Mouse (Mus musculus): ENCODE results near the gene Gas7.
A peak's percentile ranks its signal among the peaks of the same experiment; 100 is the strongest.

Gas7 gene

DNA sequence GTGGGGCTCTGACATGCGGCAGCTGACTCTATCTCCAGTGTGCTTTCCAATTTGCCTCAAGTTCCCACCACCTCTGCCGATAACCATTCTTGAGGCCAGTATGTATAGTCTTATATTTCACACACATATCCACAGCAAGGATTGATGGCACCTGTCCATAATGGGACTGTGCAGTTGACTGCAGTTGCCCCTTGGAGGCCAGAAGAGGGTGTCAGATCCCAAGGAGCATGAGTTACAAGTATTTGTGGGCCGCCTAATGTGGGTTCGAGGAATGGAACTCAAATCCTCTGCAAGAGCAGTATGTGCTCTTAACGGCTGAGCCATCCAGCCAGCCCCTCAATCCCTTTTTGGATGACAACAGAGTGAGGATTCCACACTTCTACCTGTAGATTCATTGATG is 119.1 kb downstream of the Gas7 start:
- no peak for ATAC-seq (ENCODE audit: low TSS enrichment)

DNA sequence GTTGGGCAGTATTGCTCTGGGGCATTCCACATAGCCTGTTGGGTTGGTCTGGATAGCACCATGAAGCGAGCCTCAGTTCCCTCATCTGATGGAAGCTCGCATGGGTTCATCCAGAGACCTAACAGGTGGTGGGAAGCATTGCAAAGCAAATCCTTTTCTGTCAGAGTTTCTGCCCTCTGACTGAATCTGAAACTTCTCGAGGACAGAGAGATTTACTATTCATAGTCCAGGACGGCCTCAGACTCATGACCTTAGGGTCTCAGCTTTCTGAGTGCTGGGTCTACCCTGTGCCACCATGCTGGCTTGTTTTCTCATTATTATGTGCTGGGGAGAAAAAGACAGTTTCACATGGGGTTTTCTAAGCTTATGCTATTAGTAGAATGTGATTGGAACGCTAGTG is 122.2 kb downstream of the Gas7 start:
- no peak for ATAC-seq (ENCODE audit: low TSS enrichment)

DNA sequence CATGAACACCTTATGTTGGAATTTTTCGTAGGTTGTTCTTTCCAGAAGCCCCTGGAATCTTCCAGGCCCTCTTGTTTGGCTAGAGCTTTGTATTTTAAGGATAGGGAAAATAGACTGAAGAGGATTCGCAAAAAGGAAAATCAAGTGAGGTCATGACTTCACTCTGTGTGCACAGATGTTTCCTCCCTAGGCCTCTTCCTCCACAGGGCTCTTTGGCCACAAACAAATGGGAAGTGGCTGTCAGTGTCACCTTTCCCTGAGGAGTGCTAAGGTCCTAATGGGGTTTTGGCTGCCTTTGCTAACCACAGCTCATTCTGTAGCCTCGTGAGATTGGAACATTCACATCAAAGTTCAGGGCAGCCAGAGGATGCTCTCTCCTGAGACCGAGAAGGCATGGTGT is 122.8 kb downstream of the Gas7 start:
- ATAC-seq (ENCODE audit: low TSS enrichment): no peak

DNA sequence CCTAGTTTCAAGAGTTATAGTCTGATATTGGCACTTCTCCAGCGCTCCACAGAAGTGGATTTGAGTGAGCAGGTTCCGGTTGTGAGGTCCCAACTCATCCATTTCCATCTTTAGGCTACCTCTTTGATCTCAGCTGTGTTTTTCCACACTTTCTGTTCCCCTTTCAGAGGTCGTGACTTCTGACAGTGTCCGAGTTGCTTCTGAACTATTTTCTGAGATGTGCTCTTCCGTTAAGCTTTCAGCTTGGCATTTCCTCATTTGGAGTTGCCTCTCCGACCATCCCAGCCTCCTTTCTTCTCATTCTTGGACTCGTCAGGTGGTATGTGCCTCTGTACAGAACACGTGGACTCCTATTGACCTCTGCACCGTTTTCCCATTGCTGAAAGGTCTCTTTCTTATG is 123.9 kb downstream of the Gas7 start:
- no peak for ATAC-seq (ENCODE audit: low TSS enrichment)

DNA sequence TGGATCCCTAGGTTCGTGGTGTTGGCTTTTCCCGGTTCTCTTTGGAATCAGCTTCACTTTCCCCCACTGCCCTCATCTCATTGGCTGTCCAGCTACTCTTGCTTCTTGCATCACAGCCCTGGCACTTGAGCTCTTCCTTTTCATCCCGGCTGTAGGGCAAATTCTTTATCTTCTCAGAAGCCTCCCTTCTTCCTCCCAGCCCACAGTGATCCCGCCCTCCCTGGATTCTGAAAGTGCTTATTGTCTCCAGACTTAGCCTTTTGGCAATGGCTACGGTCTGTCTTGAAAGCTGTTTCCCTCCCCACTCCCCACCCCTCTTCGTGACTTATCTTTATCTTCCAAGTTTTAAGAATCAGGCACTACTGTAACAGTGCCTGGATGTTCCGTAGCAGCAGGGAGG is 126.3 kb downstream of the Gas7 start:
- ATAC-seq (ENCODE audit: low TSS enrichment): no peak

DNA sequence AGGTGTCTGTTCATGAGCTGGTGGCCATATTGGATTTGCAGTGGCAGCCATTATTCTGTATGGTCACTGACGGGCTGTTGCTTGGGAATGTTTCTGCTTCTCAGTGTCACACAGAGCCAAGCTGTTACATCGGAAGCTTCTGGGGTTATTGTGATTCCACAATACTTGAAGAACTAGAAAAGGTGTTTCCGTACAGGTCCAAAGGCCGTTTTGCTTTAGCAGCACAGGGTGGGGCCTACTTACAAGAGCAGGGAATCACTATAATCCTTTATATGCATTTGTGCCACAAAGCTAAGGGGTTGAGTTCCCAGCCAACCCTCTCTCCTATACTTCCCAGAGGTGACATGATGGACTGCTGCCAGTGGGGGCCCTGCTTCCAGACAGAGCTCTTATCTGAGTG is 127.3 kb downstream of the Gas7 start:
- no peak for ATAC-seq (ENCODE audit: low TSS enrichment)

DNA sequence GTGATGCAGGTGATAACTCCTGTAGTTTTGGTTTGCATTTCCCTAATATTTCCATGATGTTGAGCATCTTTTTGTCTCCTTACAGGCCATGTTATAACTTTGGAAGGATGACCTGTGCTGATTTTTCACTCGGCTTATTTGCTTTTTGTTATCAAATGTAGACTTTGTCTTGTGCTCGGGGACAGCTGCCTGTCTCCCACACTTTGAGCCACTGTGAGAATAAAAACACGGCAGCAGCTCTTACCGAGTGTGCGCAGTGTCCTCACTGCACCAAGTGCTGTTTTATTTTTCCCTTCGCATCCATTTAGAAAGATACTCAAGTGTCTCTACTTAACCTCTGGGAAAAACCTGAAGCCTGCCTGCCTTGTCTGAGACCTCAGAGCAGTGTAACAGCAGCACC is 129.8 kb downstream of the Gas7 start:
- no peak for ATAC-seq (ENCODE audit: low TSS enrichment)

DNA sequence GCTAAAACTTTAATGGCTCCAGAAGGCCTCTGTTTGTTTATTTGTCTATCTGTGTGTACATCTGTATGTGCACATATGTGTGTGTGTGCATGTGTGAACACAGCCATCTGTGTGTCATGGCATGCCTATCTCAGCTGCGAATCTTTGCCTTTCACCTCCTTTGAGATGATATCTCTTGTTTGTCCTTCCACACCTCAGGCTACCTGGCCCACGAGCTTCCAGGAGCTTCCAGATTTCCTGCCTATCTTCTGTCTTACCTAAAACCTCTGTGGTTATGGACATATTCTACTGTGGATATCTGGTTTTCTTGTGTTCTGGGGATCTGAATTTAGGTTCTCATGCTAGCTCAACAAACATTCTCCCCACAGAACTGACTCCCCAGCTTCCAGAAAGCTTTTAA is 130.4 kb downstream of the Gas7 start:
- no peak for ATAC-seq (ENCODE audit: low TSS enrichment)

DNA sequence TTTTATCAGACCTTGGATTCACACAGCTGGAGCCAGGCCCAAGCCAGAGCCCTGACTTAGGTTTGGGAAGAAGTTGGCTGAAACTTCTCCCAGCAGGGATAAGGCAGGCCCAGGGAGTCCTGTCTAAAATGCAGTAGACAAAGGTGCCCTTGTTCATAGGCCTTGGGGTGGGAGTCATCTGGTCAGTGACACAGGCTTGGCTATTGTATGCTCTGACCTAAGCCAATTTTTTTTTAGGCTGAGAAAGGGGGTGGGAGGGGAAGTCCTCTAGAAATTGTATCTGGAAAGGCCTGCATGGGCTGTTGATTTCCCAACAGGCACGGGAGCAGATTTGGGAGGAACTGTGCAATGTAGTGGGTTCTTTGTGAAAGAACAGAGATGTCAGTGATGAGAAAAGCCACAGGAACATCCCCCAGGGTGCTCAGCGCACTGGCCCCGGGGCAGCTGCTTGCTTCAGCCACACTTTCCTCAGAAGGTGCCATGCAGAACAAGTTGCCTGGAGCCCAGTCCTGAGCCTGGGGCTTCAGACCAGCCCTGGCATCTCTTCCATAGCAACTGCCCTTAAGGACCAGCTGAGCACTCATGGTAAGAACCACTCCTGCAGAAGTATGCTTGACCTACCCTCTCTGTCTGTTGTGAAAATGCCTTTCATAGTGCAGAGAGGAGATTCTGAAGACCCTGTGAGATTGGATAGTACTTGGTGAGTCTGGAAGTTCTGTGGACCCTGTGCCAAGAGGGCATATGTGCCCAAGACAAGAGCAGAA is 131.2 kb downstream of the Gas7 start:
- ATAC-seq (ENCODE audit: low TSS enrichment): no peak

DNA sequence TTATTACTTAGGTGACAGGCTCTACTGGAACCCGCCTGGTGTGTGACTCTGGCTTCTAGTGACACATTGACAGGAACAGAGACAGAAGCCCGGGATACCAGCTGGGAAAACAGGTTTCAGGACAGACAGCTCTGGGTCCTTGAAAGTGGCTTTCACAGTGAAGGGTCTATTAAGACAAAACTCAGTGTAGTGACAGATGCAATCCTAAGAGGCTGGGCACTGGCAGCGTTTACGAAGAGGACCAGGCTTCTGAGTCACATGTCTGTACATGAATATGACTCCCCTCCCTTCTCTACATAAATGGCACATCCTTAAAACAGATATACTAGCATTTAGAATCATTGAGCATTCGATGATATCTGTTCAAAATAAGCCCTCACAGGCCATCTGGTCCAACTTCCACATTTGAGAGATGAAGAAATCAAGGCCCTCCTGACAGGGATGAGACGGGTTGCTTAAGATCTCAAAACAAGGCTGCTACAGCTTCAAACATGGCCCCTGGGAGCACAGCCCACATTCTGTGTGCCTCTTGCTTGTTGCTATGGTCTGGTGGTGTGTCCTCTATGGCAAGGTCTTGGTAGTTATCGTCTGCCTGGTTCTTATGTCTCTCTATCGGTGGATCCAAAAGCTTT is 133.1 kb downstream of the Gas7 start:
- ATAC-seq (ENCODE audit: low TSS enrichment): peak; percentile 21; the same call in 1 of the 2 replicates

DNA sequence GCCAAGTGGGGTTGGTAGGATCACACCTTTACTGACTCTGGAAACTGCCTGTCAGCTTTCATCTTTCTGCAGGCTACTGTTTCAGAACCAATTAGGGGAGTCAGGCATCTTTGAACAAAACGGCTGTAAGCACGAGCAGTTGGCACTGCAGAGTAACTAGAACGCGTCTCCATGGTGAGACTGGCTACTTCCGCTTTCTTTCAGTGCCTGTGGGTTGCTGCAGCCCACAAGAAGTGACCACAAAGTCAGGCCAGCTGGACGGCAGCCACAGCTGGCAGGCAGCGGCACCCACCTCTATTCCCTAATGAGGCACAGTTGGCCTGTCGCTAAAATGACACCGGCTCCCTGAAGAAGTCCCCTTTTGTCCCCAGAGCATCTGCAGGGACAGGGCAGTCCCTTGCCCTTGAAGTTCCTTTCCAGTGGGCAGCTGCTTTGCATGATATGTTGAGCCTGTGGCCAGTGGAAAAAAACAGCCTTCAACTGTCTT is 133.6 kb downstream of the Gas7 start:
- peak; percentile 38 for ATAC-seq (ENCODE audit: low TSS enrichment)

DNA sequence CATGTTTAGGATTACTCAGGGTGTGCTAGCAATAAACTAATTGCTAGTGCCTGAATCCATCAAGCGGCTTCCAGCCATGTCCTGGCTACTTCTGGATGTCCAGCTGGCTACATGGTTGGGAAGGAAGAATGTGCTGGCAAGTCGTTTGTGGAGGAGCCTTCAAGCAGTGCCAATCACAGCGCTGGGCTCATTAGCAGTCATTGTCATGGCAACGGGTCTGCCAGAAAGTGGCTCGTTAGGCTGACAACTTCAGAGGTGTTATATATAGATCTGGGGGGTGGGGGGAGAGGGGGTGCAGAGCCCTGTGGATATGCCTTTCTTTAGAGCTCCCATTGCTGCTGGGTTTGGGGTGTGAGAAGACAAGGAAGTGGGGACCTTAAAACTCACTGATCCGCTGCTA is 141.0 kb downstream of the Gas7 start:
- ATAC-seq (ENCODE audit: low TSS enrichment): peak; percentile 65

DNA sequence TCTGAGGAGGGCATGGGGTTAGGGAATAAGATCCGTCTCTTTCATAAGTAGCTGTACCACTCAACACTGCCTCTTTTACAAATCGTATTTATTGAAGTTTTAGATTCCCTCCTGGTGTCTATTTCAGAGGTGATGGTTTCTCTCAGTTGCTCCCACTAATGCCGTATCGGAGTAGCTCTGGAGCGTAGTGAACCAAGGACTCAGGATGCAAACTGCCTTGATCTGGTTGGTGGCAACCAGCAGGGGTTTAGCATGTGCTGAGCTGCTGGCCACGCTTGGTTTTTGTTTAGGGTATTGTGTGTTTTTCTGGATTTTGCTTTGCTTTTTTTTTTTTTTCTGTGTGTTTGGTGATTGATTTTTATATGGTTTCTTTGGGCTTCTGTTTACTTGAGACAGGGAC is 141.6 kb downstream of the Gas7 start:
- ATAC-seq (ENCODE audit: low TSS enrichment): no peak

DNA sequence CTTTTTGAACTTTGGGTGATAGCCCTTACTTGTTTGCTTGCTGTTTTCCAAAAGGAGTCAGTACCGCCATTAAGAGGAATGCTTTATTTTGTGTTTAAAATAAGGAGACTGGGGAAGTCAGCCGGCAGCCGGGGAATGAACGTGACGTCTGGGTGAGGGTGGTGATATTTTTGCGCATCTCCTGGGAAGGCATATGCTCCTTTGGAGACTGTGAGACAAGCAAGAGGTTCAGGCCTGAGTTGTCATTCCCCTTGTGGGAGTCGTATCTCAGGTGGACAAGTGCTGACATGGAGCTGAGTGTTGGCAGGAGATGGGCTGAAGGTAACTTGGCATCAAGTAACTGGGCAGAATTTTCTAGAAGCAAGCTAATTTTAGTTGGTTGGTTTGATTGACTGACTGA is 142.2 kb downstream of the Gas7 start:
- peak; percentile 31 for ATAC-seq (ENCODE audit: low TSS enrichment)

DNA sequence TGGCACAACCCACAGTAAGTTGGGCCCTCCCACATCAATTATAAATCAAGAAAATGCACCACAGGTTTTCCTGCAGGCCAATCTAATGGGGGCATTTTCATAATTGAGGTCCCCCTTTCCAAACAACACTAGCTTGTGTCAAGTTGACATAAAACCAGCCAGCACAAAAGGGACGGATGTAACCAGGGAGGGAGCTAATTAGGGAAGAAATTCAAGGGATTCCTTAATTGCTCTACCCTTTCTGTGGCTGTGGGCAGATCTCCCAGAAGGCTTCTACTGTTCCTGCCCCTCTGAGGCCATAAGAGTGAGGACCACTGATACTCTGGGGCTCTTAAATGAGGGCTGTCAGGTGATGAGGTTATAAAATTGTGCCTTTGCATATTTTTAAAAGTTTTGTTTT is 143.9 kb downstream of the Gas7 start:
- no peak for ATAC-seq (ENCODE audit: low TSS enrichment)

DNA sequence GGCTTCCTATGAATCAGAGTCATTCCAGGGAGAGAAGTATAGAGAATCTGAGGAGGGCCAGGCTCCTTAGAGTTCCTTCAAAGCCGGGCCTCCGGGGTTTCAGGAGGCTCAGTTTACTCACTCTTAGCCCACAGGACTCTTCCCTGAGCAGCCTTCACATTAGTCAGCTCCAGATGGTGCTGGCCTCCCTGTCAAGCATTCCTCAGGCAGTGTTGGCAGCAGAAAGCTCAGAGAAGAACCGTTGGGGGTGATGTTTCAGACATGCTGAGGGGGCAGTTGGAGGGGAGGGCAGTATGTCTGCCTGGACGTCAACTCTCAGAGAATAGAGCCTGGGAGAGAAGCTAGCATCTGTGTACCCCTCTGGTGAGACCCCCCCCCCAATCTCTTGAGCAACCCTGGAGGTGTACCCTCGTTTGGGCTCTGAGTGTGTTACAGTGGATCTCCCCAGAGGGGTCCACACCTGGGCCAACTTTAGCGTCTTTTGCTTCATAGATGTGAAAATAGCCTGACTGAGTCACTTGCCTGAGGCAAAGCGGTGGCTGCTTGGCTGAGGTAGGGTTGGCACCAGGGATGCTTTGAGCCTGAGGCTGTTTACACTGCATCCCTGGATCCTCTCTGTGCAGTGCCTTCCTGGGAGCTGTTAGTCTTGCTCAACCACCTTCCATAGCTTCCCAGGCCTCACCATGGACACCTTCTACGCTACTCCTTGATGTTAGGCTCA is 145.6 kb downstream of the Gas7 start:
- ATAC-seq (ENCODE audit: low TSS enrichment): peak; percentile 35

DNA sequence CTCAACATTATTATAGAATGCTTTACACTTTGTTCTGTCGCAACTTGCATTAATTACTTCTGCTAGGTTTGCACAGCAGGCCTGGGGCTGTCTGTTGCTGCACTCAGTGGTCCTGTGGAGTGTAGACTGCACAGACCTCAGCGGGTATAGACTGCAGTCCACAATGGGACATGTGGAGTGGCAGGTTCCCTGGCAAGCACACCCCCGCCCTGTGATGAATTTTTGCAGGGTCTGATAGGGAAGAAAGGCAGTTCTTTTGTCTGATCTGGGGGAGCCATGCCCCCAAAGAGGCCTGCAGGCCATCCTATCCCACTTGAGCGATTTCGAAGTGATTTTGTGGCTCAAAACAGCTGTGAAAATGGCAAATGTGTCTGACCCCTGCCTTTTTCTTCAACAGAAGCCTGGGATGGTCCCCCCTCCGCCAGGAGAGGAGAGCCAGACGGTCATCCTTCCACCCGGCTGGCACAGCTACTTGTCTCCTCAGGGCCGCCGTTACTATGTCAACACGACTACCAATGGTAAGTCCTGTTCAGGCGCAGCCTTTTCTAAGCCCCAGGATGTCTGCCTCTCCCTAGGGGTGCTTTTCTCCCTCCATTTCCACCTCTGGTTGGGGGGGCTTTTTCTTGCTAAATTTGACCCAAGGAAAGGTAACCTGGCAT is 147.6 kb downstream of the Gas7 start:
- no peak for ATAC-seq (ENCODE audit: low TSS enrichment)

DNA sequence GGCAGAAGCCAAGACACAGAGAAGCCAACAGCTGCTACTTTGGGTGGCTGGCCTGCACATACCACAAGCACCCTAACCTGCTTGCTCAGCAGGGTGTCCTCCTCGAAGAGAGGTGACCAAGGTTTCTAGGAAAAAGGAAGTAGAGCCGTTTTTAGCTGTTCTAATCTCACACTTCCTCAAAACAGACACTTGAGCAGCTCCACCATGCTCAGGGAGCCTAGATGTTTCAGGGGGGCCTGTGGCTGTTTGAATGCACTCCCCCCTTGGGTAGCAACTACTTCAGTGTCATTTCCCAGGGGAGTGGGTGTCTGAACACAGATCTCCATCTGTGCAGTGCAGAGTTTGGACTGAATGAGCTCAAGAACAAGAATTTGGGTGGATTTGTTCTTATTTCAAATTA is 149.2 kb downstream of the Gas7 start:
- ATAC-seq (ENCODE audit: low TSS enrichment): peak; percentile 48

DNA sequence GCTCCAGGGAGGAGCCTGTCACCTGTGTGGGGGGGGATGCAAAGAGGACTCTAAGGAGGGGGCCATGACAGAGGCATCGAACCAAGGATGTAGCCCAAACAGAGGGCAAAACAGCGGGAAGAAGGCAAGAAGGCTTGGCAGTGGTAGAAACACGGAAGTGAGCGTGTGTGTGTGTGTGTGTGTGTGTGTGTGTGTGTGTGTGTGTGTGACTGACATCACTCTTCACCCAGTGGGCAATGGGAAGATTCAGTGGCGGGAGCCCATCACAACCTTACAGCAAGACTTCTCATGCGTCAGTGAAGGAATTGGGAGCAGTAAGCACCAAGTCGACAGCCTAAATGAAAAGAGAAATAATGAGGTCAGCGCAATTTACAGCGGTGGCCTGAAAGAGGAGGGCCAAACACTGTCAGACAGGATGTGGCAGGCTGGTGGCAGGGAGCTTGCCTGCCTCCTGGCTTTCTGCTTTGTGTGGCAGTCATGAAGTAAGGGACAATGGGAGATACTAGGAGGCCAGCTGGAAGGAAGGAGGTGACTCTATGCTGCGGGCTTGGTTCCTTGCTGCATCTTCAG is 153.0 kb downstream of the Gas7 start:
- no peak for ATAC-seq (ENCODE audit: low TSS enrichment)

DNA sequence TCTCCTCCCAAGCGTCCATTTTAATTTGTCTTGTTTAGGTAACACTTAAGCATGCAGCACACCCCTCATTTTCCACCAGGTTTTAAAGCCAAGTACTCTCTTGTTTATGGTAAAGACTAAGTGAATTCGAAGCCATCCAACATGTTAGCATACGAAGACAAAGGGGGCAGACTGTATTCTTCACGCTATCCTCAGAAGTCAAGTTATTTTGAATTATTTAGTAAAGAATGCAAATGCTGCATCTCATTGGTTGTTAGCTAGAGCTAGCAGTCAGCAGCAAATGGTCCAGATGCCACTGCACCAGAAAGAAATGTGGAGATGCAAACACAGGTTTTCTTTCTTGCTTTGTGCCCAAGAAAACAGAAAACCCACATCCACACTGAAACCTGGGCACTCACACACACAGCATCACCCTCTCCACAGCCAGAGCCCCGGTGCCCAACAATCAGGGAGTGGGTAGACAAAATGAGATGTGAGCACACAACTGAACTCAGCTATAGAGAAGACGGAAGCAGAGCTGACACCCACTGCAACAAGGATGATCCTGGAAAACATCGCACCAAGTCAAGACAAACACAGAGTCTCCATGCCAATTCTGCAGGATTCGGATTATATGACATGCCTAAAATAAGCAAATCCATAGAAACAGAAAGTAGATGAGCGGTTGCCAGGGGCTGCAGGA is 157.1 kb downstream of the Gas7 start:
- peak; percentile 17; the same call in 1 of the 2 replicates for ATAC-seq (ENCODE audit: low TSS enrichment)

DNA sequence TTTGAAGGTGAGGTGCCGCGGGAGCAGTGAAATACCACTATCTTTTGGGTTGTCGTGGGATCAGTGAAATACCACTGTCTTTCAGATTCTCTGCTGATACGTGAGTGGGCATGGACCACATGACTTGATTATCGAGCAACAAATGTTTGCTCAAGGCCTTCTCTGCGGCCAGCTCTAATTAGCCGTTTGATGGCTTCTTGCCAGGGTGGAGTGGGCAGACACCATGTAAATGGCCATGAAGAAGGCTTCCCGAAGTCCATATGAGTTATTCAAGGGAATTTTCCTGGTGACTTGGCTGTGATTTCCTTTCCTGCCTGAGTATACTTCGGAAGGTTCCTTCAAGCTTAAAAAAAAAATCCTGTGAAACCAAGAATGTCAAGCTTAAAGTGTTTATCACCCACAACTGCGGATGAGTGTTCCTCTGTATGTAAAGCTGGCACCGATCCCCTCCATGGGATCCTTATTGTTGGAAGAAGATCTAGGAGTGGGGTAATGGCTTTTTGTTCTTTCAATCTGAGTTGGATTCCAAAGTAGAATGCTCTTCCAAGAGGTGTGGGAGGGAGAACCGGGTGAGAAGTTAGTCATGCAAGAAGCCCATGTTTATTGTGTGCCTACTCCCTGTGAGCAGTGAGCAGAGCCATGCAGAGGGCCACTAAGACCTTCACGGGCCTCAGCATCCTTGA is 161.5 kb downstream of the Gas7 start:
- ATAC-seq (ENCODE audit: low TSS enrichment): peak; percentile 78

Data from frontal cortex, adult (tissue).